Mouse (Mus musculus) heart, adult 2 months (tissue): Measurements from ENCODE around the gene Erbb4. TPM values are rescaled to one million over a fixed set of nuclear protein-coding genes. Genes with fewer than 3 reads are reported as not detected.

Experiments
- DNase-seq, 2 experiments: peaks; one replicate each; pipeline ENCODE4 v3.0.0; 2021
- H3K27ac ChIP-seq: fragments of 200-600 bp; 2 replicates; pipeline ENCODE4 v1.8.1; 2022
- H3K27me3 ChIP-seq: fragments of 200-500 bp; 2 replicates; pipeline ENCODE4 v1.6.1; 2012; ENCODE audit warnings: mild to moderate bottlenecking, low read length, inconsistent platforms, mixed read lengths; ENCODE audit not compliant: control insufficient read depth, insufficient read depth
- H3K36me3 ChIP-seq: fragments of 200-500 bp; 2 replicates; pipeline ENCODE4 v1.6.1; 2012; ENCODE audit warnings: low read length, inconsistent platforms; ENCODE audit not compliant: control insufficient read depth, insufficient read depth
- H3K4me1 ChIP-seq: fragments of 200-500 bp; 2 replicates; pipeline ENCODE4 v1.6.1; 2011; ENCODE audit warnings: low read length; ENCODE audit not compliant: control insufficient read depth, insufficient read depth
- H3K4me3 ChIP-seq: fragments of 200-600 bp; 2 replicates; pipeline ENCODE4 v1.8.1; 2022
- H3K79me2 ChIP-seq: fragments of 200-500 bp; replicated peaks from 2 replicates; pipeline ENCODE4 v1.6.1; 2012; ENCODE audit warnings: mild to moderate bottlenecking, inconsistent platforms, low read length, moderate library complexity, mixed read lengths; ENCODE audit not compliant: control insufficient read depth, insufficient read depth
- H3K9ac ChIP-seq: fragments of 200-500 bp; 2 replicates; pipeline ENCODE4 v1.6.1; 2012; ENCODE audit warnings: low read depth, mild to moderate bottlenecking, control low read depth, inconsistent platforms, low read length, mixed read lengths
- CTCF ChIP-seq: fragments of 200-600 bp; IDR thresholded peaks from 2 replicates; pipeline ENCODE4 v1.8.1; 2022; ENCODE audit warnings: antibody characterized with exemption, mild to moderate bottlenecking, moderate library complexity
- EP300 ChIP-seq: fragments of 200-500 bp; IDR thresholded peaks from 2 replicates; pipeline ENCODE4 v1.6.1; 2011; ENCODE audit warnings: low read depth, low read length, control low read depth; ENCODE audit not compliant: insufficient read depth
- POLR2A ChIP-seq: fragments of 200-500 bp; IDR thresholded peaks from 2 replicates; pipeline ENCODE4 v1.6.1; 2011; ENCODE audit warnings: mild to moderate bottlenecking, low read depth, low read length, control low read depth; ENCODE audit not compliant: insufficient read depth
- WGBS: fragments of 180-500 bp; shearing (Covaris S2); methylation state at CpG from one replicate; pipeline ENCODE4 v1.1.7; 2018; 5-methylcytosine and 5-hydroxymethylcytosine counted together
- intact Hi-C: fragments of 180-260 bp; cut with DNase I; formaldehyde crosslinking; loops from one replicate; pipeline ENCODE4 v1.15.1; 2025
- polyA plus RNA-seq: library from polyadenylated mRNA; depleted of rRNA; stranded (reverse); fragments of >200 nt; gene quantifications from 2 replicates; pipeline ENCODE4 v1.2.3, GENCODE M21; 2012
- total RNA-seq, 2 experiments: library from RNA; stranded (reverse); gene quantifications; 2 replicates each; pipeline ENCODE4 v1.2.3; 2021

The Erbb4 gene
- total and polyA plus RNA-seq, 3 experiments, result 2.1 to 13.9 (median 10.3) TPM

- Histone ChIP-seq H3K36me3 (no peaks in the 10 kb centered on the region), H3K9ac (peak overlapping the region; percentile 67), H3K27me3 (peaks cover 2% of the 10 kb centered on the region), H3K4me1 (no peaks in the 10 kb centered on the region; the same call in 1 of the 2 replicates), H3K79me2 (no peaks in the 10 kb centered on the region), H3K27ac (peak overlapping the region; percentile 92), H3K4me3 (peak overlapping the region; percentile 50)
- TF ChIP-seq POLR2A (0 out of 2 replicates have a peak, but pooled peaks have one; percentile 52), CTCF (no peak), EP300 (no peak)
- 2% methylated on average over 29 of the region's 29 CpGs for WGBS
- intact Hi-C loops, result loop anchor here (5.0 to 10.0 kb wide), 3 partner anchors 128 to 603 kb away; no protein-coding TSS in a partner anchor
- peak; percentile 63 to 77 for DNase-seq
Observed at GRCm38 (mm10) chr1:69105493-69106321, 2.2 kb downstream of the Erbb4 start.

- DNase-seq, result peak in 1 of 2 experiments; percentile 13
- peaks cover 2% of the 10 kb centered on the region for H3K27me3 ChIP-seq
- no peaks in the 10 kb centered on the region for H3K79me2 ChIP-seq
- H3K36me3 ChIP-seq, result no peaks in the 10 kb centered on the region; the same call in 1 of the 2 replicates
- intact Hi-C loops, result loop anchor here (5.0 to 10.0 kb wide), 3 partner anchors 128 to 603 kb away; no protein-coding TSS in a partner anchor
- 2% methylated on average over 13 of the region's 13 CpGs for WGBS
- H3K9ac ChIP-seq, result peak overlapping the region; percentile 46
- no peaks in the 10 kb centered on the region; the same call in 1 of the 2 replicates for H3K4me1 ChIP-seq
- TF ChIP-seq CTCF, result no peak
- no peak for TF ChIP-seq POLR2A
- no peak for TF ChIP-seq EP300
- H3K27ac ChIP-seq, result peak overlapping the region; percentile 92
- H3K4me3 ChIP-seq, result peak overlapping the region; percentile 50
Observed at GRCm38 (mm10) chr1:69105096-69105492, 2.8 kb downstream of the Erbb4 start.

GRCm38 (mm10) chr1:69103211-69103706 lies 4.6 kb downstream of the Erbb4 start:
- H3K4me3 ChIP-seq, result no peak overlapping the region
- 62% methylated on average over 6 of the region's 6 CpGs for WGBS
- no peak overlapping the region for H3K27ac ChIP-seq
- no peaks in the 10 kb centered on the region for H3K79me2 ChIP-seq
- intact Hi-C loops, result loop anchor here (10.0 kb wide), 1 partner anchor 318 kb away; no protein-coding TSS in a partner anchor
- no peaks in the 10 kb centered on the region; the same call in 1 of the 2 replicates for H3K36me3 ChIP-seq
- H3K27me3 ChIP-seq, result peaks cover 2% of the 10 kb centered on the region
- H3K4me1 ChIP-seq, result no peaks in the 10 kb centered on the region; the same call in 1 of the 2 replicates
- DNase-seq, result no peak
- no peak for TF ChIP-seq POLR2A
- no peak for TF ChIP-seq EP300
- TF ChIP-seq CTCF, result no peak
- H3K9ac ChIP-seq, result no peak overlapping the region; the same call in 1 of the 2 replicates

GRCm38 (mm10) chr1:69101670-69102069 lies 6.2 kb downstream of the Erbb4 start:
- Histone ChIP-seq H3K36me3 (no peaks in the 10 kb centered on the region; the same call in 1 of the 2 replicates), H3K79me2 (no peaks in the 10 kb centered on the region), H3K4me1 (no peaks in the 10 kb centered on the region; the same call in 1 of the 2 replicates), H3K9ac (no peak overlapping the region), H3K27me3 (no peaks in the 10 kb centered on the region), H3K4me3 (no peak overlapping the region), H3K27ac (no peak overlapping the region)
- intact Hi-C loops, result loop anchor here (10.0 kb wide), 1 partner anchor 317 kb away; no protein-coding TSS in a partner anchor
- WGBS, result 79% methylated on average over 2 of the region's 2 CpGs
- no peak for TF ChIP-seq POLR2A
- 0 out of 2 replicates have a peak, but pooled peaks have one; percentile 12 for TF ChIP-seq CTCF
- DNase-seq, result no peak

- TF ChIP-seq POLR2A (no peak), CTCF (no peak), EP300 (no peak)
- Histone ChIP-seq H3K79me2 (peaks cover 3% of the 10 kb centered on the region; the same call in 1 of the 2 replicates), H3K9ac (no peak overlapping the region), H3K27ac (no peak overlapping the region), H3K4me3 (no peak overlapping the region), H3K27me3 (no peaks in the 10 kb centered on the region), H3K36me3 (no peaks in the 10 kb centered on the region), H3K4me1 (no peaks in the 10 kb centered on the region)
- DNase-seq, result no peak
- WGBS, result 42% methylated on average over 3 of the region's 3 CpGs
- intact Hi-C loops, result no loop called here
Observed at GRCm38 (mm10) chr1:69093052-69093451, 14.8 kb downstream of the Erbb4 start.

GRCm38 (mm10) chr1:69089331-69089730 lies 18.5 kb downstream of the Erbb4 start:
- intact Hi-C loops, result no loop called here
- Histone ChIP-seq H3K9ac (no peak overlapping the region), H3K4me1 (no peaks in the 10 kb centered on the region; the same call in 1 of the 2 replicates)

More at GRCm38 (mm10) chr1:69089331-69089730, 18.5 kb downstream of the Erbb4 start:
- Histone ChIP-seq H3K27ac (no peak overlapping the region), H3K36me3 (no peaks in the 10 kb centered on the region), H3K27me3 (no peaks in the 10 kb centered on the region), H3K4me3 (no peak overlapping the region), H3K79me2 (peaks cover 3% of the 10 kb centered on the region; the same call in 1 of the 2 replicates)
- no peak for DNase-seq
- TF ChIP-seq EP300 (no peak), CTCF (peak; percentile 19; the same call in 1 of the 2 replicates), POLR2A (no peak)
- WGBS, result 63% methylated on average over 1 of the region's 1 CpGs
